Mouse (Mus musculus): ENCODE measurements at regions not wholly inside any gene's neighbourhood (a gene's known extent, or its start where the extent isn't known, plus 50 kb on each side); places are given as distances from the start of the nearest gene placed in this dataset.

DNA sequence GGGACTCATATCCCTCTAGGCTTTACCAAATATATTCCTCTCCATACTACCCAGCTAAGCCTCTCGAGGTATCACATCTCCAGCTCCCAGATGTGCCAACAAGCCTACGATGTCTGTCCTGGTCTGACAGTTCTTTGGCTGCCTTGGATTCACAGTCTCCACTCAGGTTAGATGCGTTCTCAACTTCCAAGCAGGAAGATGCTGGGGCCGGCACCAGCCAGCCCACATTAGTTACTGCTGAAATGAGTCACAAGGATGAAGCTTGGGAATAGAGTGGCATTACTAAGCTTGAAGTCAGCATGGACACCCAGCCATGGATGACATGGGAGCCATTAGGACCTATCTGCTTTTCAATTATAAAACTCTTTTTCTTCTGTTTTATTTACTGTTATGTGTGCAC, 267.6 kb upstream of the Klf3 start:
- no peak for DNase-seq (ENCODE audit: low read depth, low spot score)

- no peak for DNase-seq (ENCODE audit: low read depth, low spot score)
Measured at GRCm38 (mm10) chr5:64536393-64537112, 266.6 kb upstream of the Klf3 start.

GRCm38 (mm10) chr5:64537113-64537780, 265.9 kb upstream of the Klf3 start:
- DNase-seq (ENCODE audit: low read depth, low spot score), result no peak

DNA sequence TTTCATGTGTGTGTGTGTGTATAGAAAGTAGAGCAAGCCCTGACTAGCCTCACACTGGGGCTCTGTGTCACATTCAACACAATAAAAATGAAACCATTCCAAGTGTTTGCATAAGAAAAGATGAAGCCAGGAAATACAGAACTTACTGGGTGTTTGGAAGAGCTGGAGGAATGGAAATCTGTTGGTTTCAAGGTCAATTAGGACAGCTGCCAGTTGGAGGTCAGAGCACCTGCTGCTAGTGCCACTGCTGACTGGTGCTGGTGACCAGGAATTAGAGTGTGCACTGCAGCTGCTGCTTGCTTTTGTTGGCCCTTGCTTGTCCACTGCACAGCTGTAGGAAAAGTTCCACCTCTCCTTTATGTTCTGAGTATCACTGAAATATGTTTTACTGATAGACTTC, 261.4 kb upstream of the Klf3 start:
- DNase-seq (ENCODE audit: low read depth, low spot score), result no peak

GRCm38 (mm10) chr5:64555931-64556330, 247.3 kb upstream of the Klf3 start:
- DNase-seq (ENCODE audit: low read depth, low spot score), result peak; percentile 47

DNA sequence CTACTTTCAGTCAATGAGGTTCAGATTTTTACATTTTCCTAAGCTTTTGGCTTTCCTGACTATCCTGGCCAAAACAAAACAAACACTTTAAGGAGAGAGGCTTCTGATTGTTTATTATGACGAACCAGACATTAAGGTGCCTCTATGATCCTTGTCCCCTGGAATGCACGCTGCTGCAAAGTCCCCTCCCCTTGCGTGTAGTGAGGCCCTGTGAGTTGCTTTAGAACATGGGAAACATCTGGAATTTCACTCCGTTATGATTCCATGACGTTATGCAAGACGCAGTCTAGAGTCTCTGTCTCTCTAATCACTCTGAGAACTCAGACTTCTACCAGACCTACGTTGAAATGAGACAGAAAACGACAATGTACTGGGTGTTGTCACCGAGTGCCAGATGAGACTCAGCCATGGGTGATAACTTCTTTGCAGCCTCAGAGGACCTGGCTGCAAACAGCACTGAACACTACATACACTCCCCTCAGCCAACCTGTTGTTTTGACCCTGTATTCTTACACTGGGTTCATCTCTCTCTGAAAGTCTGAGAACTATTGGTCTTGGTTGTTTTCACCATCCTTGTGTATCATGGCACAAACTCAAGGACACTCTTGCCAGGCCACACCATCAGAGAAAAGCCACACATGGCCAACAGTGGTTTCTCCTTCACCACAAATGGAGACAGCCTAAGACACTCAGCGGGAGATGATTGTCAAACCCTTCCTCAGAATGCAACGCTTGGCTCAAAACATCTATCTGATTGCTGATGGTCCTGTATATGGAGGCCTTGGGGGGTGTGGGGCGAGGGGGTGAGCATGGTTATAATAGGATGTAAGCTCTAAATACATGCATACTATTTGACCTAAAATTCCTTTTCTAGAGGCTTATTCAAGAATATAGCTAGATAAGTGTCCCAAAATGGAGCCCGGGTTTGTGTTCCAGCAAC, 236.5 kb upstream of the Klf3 start:
- DNase-seq (ENCODE audit: low read depth, low spot score), result no peak

GRCm38 (mm10) chr5:64567813-64568212, 235.4 kb upstream of the Klf3 start:
- DNase-seq (ENCODE audit: low read depth, low spot score), result no peak

- no peak for DNase-seq (ENCODE audit: low read depth, low spot score)
Measured at GRCm38 (mm10) chr5:64568294-64568693, 234.9 kb upstream of the Klf3 start.

- DNase-seq (ENCODE audit: low read depth, low spot score), result no peak
Measured at GRCm38 (mm10) chr5:64574386-64574785, 228.8 kb upstream of the Klf3 start.

GRCm38 (mm10) chr5:64575896-64576295, 227.3 kb upstream of the Klf3 start:
- DNase-seq (ENCODE audit: low read depth, low spot score), result no peak

- no peak for DNase-seq (ENCODE audit: low read depth, low spot score)
Measured at GRCm38 (mm10) chr5:64576426-64577262, 226.5 kb upstream of the Klf3 start.

DNA sequence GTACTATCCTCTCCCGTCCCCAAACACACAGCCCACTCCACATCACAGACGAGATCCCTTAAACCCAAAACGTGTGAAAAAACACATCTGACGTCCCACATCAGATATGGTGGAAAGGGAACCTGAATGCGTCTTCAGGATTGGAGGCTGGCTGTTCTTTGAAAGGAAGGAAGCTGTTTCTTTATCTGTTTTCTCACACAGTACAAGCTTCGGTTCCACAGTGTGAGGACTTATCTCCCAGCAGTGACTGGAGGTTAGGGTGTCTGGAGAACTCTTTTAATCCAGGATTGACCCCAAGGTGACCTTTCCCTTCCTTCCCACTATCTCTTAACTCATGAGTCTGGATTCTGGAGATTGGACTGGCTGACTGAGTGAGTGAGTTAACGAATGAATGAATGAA, 225.8 kb upstream of the Klf3 start:
- no peak for DNase-seq (ENCODE audit: low read depth, low spot score)

GRCm38 (mm10) chr5:64578536-64578935, 224.7 kb upstream of the Klf3 start:
- no peak for DNase-seq (ENCODE audit: low read depth, low spot score)

GRCm38 (mm10) chr5:64579086-64579485, 224.1 kb upstream of the Klf3 start:
- no peak for DNase-seq (ENCODE audit: low read depth, low spot score)

- no peak for DNase-seq (ENCODE audit: low read depth, low spot score)
Measured at GRCm38 (mm10) chr5:64579494-64580339, 223.5 kb upstream of the Klf3 start.

DNA sequence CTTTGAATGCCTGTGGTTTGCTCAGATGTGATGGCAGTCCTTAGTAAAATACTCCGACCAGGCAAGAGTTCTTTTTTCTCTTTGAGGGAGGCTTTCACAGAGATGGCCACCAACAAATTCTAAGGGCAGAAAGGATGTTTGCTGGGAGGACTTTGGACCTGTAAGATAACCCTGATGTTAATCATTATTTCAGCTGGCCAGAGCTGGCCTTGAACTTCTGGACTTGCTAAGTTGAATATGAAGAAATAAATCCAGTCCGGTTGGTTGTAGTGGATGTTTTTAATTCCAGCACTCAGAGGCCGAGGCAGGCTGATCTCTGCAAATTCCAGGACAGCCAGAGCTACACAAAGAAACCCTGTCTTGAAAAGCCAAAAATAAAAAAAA, 222.9 kb upstream of the Klf3 start:
- no peak for DNase-seq (ENCODE audit: low read depth, low spot score)

GRCm38 (mm10) chr5:64580786-64581445, 222.3 kb upstream of the Klf3 start:
- no peak for DNase-seq (ENCODE audit: low read depth, low spot score)

DNA sequence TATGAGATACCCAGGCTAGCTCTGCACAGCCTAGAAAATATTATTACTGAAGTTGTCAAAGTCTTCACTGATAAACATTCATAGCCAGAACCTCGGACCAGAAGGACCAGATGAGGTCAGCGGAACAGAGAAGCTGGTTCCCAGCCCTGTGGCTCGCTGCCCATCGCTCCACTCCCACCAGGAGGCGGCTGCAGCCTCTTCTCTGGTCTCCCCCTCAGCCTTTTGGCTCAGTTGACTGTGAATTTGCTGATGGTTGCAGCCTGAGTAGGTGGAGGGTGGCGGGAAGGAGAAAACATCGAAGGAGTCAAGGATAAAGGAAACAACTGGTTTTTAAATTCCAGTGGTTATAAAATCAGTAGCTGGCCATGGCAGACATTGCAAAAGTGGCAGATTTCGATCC, 221.7 kb upstream of the Klf3 start:
- DNase-seq (ENCODE audit: low read depth, low spot score), result no peak

DNA sequence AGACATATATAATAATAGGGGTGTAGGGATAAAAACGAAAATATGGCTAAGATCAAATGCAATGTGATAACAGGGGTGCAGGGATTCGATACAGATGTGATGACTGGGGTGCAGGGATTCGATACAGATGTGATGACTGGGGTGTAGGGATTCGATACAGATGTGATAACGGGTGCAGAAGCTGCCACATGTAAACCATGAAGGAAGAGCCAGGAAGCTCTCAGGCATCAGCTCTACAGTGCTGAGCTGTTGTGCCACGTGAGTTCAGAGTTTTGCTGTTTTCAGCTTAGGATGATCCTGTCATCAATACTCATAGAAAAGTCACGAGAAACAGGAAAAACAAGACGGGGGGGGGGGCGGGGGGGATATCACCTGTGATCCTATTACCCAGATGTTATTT, 221.2 kb upstream of the Klf3 start:
- no peak for DNase-seq (ENCODE audit: low read depth, low spot score)

GRCm38 (mm10) chr5:64584308-64584707, 218.9 kb upstream of the Klf3 start:
- DNase-seq (ENCODE audit: low read depth, low spot score), result no peak

Data from A20 (cell line).